Mouse (Mus musculus) naive thymus-derived CD4-positive, alpha-beta T cell, adult 2 months (primary cell): Measurements from ENCODE around the gene Rere.

Source experiments
- DNase-seq: peaks from one replicate; pipeline ENCODE4 v3.0.0-alpha.2; 2011; ENCODE audit warnings: low read depth

Gene Rere

DNA sequence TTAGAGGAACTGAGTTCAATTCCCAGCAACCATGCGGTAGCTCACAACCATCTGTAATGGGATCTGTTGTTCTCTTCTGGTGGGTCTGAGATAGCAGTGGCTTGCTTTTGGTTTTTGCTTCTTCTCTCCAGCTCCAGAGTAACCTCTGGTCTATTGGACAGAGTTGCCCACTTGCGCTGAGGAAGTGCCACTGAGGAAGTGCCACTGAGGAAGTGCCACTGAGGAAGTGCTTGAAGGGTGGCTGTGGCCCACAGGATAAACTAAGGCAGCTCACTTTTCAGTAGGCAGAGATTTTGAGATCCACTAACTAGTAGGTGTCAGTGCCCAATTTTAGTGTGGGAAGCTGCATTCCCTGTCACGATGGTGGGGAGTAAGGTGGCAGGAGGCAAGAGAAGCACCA, 327.2 kb downstream of the Rere start:
- DNase-seq = no peak

- no peak for DNase-seq
These were observed 332.3 kb downstream of the Rere start for GRCm38 (mm10) chr4:150613715-150614114.

GRCm38 (mm10) chr4:150615251-150616028, 334.0 kb downstream of the Rere start:
- no peak for DNase-seq

DNA sequence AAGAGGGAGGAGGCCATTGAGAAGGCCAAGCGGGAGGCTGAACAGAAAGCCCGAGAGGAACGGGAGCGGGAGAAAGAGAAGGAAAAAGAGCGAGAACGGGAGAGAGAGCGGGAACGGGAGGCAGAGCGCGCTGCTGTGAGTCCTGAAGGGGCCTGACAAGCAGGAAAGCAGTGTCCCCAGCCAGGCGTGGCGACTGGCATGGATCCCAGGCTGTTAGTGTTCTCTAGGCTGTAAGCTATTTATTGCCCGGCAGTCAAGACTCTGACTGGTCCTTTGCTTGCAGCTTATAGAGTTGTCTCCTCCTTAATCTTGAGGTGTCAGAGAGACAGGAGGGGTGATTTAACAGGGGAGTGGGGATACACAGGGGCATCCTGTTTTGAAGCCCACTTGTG, 334.6 kb downstream of the Rere start:
- no peak for DNase-seq

DNA sequence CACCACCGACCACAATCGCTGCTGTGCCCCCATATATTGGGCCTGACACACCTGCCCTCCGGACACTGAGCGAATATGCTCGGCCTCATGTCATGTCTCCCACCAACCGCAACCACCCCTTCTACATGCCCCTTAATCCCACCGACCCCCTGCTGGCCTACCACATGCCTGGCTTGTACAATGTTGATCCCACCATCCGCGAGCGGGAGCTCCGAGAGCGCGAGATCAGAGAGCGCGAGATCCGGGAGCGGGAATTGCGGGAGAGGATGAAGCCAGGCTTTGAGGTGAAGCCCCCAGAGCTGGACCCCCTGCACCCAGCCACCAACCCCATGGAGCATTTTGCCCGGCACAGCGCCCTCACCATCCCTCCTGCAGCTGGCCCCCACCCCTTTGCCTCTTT, 335.4 kb downstream of the Rere start:
- no peak for DNase-seq

DNA sequence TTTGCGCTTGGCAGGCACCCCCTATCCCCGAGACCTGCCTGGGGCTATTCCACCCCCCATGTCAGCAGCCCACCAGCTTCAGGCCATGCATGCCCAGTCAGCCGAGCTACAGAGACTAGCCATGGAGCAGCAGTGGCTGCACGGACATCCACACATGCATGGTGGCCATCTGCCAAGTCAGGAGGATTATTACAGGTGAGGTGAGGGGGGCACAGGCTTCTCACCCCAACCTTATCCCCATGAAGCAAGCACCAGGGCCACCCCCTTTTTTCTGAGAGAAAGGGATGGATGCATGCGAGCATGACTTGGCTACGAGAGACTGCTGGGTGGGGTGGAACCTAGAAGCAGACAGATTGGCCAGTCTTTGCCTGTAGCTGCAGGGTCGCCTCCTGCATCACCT, 337.6 kb downstream of the Rere start:
- no peak for DNase-seq

GRCm38 (mm10) chr4:150622641-150623040, 341.2 kb downstream of the Rere start:
- DNase-seq = no peak

DNA sequence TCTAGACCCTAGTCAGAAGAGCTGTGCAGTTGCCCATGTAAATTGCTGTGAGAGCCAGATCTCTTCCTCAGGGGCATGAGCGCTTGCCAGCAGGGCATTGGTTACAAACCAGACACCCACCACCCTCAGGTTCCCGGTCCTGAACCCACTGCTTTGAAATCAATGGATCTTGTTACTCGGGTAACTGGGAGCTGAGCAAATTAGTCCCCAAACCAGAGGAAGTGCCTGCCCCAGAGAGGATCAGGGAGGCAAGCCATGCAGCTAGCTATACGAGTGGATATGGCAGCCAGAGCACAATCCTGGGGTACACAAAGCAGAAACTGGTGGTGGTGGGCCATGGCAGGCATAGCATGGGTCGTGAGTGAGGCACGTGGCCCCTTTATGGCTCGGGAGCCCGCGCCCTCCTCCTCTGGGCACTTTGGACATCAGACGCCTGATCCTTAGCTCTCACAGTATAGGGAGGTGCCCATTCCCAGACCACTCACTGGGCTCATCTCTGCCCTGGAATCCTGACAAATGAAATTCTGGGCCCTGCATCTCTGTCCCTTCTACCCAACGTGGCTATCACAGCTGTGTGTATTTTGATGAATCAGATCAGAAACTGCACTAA, 342.9 kb downstream of the Rere start:
- no peak for DNase-seq

GRCm38 (mm10) chr4:150624933-150625332, 343.5 kb downstream of the Rere start:
- DNase-seq = no peak

GRCm38 (mm10) chr4:150625425-150625824, 344.0 kb downstream of the Rere start:
- DNase-seq = peak; percentile 54

GRCm38 (mm10) chr4:150625951-150626732, 344.7 kb downstream of the Rere start:
- peak; percentile 86 for DNase-seq

GRCm38 (mm10) chr4:150629266-150629665, 347.8 kb downstream of the Rere start:
- no peak for DNase-seq

GRCm38 (mm10) chr4:150635568-150635967, 354.1 kb downstream of the Rere start:
- no peak for DNase-seq

- DNase-seq = no peak
These were observed 355.2 kb downstream of the Rere start for GRCm38 (mm10) chr4:150636635-150637034.

- no peak for DNase-seq
These were observed 362.9 kb downstream of the Rere start for GRCm38 (mm10) chr4:150644299-150644698.

DNA sequence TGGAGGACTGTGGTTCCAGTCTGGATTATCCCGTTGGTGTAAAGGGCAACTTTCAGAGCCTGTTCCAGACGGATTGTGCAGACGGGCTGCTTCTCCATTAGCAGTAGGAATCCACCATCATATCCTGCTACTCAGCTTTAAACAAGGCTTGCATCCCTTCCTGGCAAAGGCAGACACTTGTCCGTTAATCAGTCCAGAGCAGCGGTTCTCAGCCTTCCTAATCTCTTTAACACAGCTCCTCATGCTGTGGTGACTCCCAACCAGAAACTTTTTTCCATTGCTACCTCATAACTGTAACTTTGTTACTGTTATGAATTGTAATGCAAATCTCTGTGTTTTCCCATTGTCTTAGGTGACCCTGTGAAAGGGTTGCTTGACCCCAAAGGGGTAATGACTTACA, 367.9 kb downstream of the Rere start:
- no peak for DNase-seq

GRCm38 (mm10) chr4:150651390-150652277, 370.2 kb downstream of the Rere start, which contains the start of gene Slc45a1:
Gene Slc45a1, minus strand, starts transcription at chr4:150652174.
- DNase-seq = no peak

GRCm38 (mm10) chr4:150653072-150653599, 371.7 kb downstream of the Rere start:
- no peak for DNase-seq

DNA sequence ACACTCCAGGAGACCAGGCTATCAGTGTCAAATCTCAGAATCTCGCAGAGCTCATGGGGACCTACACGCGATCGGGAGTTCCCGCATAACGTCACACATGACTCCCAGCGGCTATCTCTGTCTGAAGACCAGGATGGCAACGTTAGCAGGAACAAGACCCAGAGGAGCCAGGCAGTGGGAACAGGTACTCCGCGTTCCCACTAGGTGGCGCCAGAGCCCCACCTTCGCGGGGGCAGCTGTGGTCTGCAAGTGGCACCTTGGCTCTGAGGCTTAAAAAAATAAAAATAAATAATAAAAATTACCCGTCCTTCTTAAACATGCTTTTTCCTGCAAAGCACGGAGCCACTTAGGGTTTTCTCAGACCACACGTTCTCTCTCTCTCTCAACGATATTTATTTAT, 374.5 kb downstream of the Rere start:
- DNase-seq = peak; percentile 85

GRCm38 (mm10) chr4:150656504-150656903, 375.1 kb downstream of the Rere start:
- peak; percentile 40 for DNase-seq

- peak; percentile 54 for DNase-seq
These were observed 378.6 kb downstream of the Rere start for GRCm38 (mm10) chr4:150659926-150660610.
